Mouse (Mus musculus): ENCODE results near the gene Pwwp2b. TPM values are rescaled to one million over a fixed set of nuclear protein-coding genes. Genes with fewer than 3 reads are reported as not detected.

The Pwwp2b gene
- 10 to 100 TPM; 14.1 to 15.1 TPM for total RNA-seq (2021)
- long read RNA-seq, experiment 1, transcript Pwwp2b-202 (3 exons, 2,543 nt): major isoform, 14 of 22 reads
- long read RNA-seq, experiment 1, transcript Pwwp2b-201 (3 exons, 3,057 nt): minor isoform, 7 of 22 reads
- long read RNA-seq, experiment 1, partial matches to known transcripts: 1 of 22 reads
- long read RNA-seq, experiment 1, other reads (novel, unspliced or antisense): 0 of 22 reads
- long read RNA-seq, experiment 2, transcript Pwwp2b-202 (3 exons, 2,543 nt): major isoform, 11 of 16 reads
- long read RNA-seq, experiment 2, partial matches to known transcripts: 1 of 16 reads
- long read RNA-seq, experiment 2, other reads (novel, unspliced or antisense): 0 of 16 reads

DNA sequence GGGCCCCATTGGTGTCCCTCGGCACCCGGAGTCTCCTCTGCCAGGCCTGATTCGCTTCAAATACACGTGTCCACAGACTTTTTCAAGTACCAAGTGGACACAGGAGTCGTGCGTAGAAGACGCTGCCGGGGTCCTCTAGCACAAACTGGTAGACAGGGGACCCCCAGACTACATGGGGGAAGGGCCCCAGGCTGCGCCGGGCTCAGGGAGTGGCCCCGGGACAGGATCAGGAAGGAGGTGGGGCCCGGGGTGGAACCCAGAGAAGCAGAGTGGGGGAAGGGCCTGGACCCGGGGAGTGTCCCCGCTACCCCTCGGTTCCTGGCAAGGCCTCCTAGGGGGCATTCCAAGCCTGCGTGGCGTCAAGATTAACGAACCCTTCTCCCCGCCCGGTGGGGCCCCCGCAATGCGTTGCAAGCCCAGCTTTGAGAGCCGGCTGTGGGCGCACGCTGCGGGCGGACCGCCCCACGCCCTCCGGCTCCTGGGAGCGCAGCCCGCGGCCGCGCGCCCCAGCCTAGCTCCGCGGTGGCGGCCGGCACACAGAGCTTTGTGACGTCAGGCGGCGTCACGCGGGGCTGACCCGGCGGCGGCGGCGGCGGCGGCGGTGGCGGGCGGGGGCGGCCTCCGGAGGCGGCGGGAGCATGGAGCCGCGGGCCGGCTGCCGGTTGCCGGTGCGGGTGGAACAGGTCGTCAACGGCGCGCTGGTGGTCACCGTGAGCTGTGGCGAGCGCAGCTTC, at the start of gene Pwwp2b:
Pwwp2b (plus strand) TSS at position 602 of the 734 bp plus-strand sequence.
- peak; percentile 65 to 78 for DNase-seq (ENCODE audit: low spot score in 2 of 2)

- peak; percentile 77 to 79 for DNase-seq (ENCODE audit: low spot score in 2 of 2)
Observed at GRCm38 (mm10) chr7:139200108-139200507, 48.2 kb upstream of the Pwwp2b start.

GRCm38 (mm10) chr7:139201209-139201608, 47.1 kb upstream of the Pwwp2b start:
- DNase-seq (ENCODE audit: low spot score in 2 of 2): no peak

DNA sequence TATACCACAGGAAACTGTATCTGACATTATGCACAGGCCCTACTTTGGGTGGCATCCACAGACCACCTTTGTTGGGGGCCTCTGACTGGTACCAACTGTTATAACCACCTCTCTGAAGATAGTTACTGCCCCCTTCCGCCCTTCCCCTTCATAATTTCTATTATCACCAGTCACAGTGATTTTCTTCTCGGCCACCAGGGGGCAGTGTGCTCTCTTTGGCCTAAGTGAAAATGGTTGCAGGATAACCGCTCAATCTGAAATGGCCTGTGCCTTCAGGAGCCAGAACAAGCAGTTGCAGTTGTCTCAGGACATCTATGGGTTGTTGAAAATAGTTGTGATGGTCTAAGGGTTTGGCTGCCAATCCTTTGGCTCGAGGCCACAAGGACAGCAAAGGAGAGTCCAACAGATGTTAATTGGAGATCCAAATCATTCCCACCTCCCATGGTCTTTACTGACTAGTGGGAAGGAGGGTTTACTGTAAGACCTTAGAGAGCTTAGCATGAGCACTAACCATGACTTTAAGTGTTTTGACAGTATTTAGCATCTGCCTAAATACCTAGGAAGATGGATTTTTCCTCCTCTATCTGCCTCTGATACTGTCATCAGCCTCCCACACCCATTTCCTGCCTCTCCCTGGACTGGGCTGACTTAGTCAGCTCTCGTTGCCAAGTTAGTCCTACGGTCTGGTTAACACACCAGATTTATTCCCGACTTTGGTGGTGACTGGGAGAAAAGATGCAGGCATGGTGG, 40.1 kb upstream of the Pwwp2b start:
- peak in 1 of 2 experiments; percentile 44 for DNase-seq (ENCODE audit: low spot score in 2 of 2)

DNA sequence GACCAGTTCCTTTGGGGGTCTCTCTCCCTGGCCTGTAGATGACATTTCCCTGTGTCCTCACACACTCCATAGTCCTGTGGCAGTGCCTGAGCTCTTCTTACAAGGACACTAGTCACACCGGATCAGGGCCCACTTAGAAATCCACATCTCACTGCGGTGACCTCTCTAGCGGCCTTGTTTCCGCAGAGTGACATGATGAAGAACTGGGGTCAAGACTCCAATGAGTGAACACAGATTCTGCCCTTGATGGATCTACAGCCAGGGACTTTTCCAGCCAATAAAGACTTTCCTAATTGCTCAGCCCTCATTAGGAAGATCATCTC, 39.5 kb upstream of the Pwwp2b start:
- no peak for DNase-seq (ENCODE audit: low spot score in 2 of 2)

- DNase-seq (ENCODE audit: low spot score in 2 of 2): no peak
Observed at GRCm38 (mm10) chr7:139211761-139212160, 36.5 kb upstream of the Pwwp2b start.

DNA sequence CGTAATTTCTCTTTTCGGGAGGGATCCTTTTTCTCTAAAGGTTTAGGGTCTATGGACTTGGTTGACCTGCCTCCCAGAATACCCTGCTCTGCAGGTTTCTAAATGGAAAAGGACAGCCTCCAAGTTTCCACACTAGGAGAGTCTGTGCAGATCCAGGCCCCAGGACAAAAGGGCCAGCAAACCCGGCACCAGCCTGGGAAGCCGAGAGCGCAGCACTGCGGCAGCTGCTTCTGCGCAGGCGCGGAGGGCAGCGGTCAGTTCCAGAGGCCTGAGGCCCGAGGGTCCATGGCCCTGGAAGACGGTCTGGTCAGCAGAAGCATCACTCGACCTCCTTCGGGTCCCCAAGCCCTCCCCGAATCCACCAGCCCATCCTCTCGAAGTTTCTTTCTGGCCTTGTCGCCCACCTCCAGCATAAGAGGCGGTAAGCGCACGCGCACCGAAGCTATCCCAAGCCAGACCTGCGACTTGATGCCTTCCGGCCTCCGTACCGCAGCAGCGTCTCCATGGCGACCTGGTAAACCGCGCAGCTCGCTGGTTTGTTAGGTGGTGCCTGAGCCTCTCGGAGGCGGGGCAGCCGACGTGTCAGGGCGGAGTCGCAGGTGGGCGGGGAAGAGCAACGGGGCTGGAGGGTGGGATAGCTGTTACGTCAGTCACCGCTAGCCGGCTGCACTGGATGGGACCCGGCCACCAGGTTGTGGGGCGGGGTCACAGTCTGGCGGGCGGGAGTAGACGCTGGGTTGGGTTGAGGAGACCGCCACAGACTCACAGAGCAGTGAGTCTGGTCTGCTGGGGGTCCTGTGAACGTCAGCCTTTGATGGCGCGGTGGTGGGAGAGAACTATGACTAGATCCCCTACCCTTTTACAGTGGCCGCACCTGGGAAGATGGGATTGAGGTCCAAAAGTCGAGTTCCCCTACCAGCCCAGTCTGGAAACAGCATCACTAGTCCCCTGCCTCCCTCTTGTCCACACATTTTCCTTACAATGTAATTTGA, 35.2 kb upstream of the Pwwp2b start, which contains the start of the genes Lrrc27 and Stk32c:
Lrrc27 (plus strand) TSS at position 235 of the 992 bp plus-strand sequence.
Stk32c (minus strand) TSS at position 554 of the 992 bp plus-strand sequence.
- DNase-seq (ENCODE audit: low spot score in 2 of 2): peak; percentile 99

DNA sequence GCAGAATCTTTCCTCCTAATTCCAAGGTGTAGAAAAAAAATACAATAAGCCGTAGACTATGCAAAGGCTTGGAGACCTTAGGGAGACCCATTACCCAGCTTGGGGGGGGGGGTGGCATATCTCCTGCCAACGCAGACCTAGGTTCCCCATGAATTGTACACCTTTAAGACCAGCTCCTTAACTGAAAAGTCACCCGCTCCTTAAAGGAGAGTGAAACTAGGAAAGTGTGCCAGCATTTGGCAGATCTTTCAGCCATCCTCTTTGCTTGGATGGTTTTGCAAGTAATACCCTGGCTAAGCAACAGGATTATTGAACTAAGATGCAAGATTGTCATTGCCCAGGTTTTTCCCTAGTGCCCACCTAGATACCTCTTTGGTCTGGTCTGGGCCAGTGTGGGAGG, 34.5 kb upstream of the Pwwp2b start:
- DNase-seq (ENCODE audit: low spot score in 2 of 2): no peak

- DNase-seq (ENCODE audit: low spot score in 2 of 2): no peak
Observed at GRCm38 (mm10) chr7:139214160-139214559, 34.1 kb upstream of the Pwwp2b start.

DNA sequence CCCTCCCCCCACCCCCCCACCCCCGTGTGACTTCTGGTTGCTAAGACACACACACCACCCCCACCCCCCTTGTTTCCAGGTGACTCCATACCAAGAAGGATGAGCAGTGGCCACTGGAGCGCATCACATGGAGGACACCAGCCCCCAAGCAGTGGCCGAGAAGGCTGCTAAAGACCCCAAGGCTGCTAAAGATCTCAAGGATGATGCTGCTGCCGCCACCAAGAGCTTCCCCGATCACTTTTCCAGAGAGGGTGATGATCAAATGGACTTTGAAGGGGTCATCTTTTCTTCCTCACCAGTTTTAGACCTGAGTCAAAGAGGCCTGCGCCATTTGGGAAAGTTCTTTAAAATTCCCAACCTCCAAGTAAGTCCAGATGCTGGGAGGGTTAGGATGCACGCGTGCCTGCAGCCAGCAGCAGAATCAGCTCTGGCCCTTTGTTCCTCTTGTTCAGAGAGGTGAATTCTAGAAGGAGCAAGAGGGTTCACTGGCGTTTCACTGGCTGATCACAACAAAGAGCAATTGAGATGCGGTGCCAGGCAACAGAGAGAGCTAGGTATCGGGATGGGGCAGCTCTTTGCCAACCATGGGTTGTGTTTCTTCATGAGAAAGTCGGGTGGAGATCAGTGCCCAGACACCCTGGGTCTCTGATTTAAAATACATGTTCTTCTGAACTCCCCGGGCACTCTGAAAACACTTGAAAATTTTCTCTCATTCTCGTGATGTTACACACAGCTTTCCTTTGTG, 33.5 kb upstream of the Pwwp2b start:
- DNase-seq (ENCODE audit: low spot score in 2 of 2): no peak

- DNase-seq (ENCODE audit: low spot score in 2 of 2): no peak
Observed at GRCm38 (mm10) chr7:139215516-139215915, 32.8 kb upstream of the Pwwp2b start.

DNA sequence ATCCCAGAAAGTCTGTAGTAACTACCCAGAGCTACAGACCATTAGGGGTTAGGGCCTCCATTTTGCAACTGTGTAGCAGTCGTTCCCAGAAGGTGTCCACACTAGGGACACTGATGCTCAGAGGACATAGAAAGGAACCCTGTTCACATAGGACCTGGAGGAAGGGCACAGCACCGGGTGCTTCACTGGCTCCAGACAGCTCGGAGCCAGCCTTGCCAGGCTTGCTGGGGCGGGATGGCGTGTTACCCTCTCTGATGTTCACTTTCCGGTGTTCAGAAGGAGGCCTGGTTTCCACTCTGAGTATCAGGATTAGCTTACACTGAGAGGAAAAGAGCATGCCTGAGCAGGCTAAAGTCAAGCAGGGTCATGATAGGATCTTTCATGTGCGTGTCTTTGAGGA, 32.3 kb upstream of the Pwwp2b start:
- no peak for DNase-seq (ENCODE audit: low spot score in 2 of 2)

- no peak for DNase-seq (ENCODE audit: low spot score in 2 of 2)
Observed at GRCm38 (mm10) chr7:139216464-139216863, 31.8 kb upstream of the Pwwp2b start.

- DNase-seq (ENCODE audit: low spot score in 2 of 2): no peak
Observed at GRCm38 (mm10) chr7:139217046-139217445, 31.2 kb upstream of the Pwwp2b start.

DNA sequence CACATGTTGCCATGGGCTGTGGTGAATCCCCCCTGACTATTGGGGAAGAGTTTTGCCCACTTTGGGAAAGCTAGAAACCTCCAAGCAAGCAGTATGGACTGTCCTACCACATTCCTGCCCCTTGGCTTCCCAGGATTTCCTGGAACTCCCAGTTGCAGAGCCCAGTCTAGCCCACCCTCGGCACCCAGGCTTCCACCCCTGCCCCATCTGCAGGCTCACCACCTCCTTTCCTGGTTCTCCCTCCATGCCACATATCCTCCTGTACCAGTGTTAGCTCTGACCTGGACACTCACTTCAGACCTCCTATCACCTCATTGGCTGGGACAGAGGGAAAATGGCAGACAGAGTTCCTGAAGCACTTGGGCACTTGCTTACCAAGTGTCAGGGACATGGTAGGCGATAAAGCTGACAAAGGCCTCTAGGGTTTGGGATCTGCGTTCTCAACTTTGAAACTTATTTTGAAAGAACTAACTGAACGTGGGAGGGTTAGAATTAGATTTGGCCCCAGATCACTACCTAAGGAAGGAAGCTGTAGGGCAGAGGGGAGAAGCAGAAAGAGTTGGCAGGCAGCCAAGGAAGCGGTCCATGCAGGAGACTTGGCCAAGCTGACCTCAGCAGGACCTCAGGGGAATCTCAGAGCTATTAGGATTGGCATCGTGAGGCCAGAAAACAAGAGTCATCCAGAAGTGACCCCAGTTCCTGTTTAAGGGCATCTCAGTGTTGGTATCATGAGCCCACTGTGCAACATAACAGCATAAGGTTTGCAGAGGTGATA, 29.5 kb upstream of the Pwwp2b start:
- no peak for DNase-seq (ENCODE audit: low spot score in 2 of 2)

GRCm38 (mm10) chr7:139219486-139219885, 28.8 kb upstream of the Pwwp2b start:
- no peak for DNase-seq (ENCODE audit: low spot score in 2 of 2)

GRCm38 (mm10) chr7:139220303-139220702, 28.0 kb upstream of the Pwwp2b start:
- no peak for DNase-seq (ENCODE audit: low spot score in 2 of 2)

DNA sequence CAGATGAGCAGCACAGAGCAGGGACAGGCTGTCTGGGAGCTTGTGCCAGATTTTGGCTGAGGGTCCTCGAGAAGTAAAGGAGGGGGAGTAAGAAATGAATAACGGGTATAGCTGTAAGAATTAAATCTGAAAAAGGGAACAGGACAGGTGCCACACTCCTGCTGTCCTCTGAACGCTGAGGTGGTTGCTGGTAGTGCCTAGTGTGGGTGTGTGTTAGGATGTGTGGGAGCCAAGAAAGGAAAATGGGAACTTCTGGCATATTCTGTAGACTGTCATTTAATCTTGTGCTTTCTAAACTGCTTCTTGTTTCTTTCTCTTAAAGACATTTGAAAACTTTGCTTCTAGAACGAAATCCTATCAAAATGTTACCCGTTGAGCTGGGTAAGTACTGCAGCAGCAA, 27.2 kb upstream of the Pwwp2b start:
- DNase-seq (ENCODE audit: low spot score in 2 of 2): peak in 1 of 2 experiments; percentile 46

GRCm38 (mm10) chr7:139221856-139222255, 26.4 kb upstream of the Pwwp2b start:
- DNase-seq (ENCODE audit: low spot score in 2 of 2): no peak
